Mouse (Mus musculus) adipocyte (in vitro differentiated cells): ENCODE data around the gene Lcp1.

ENCODE experiments used
- DNase-seq: peaks from one replicate; pipeline ENCODE4 v3.0.0-alpha.2; 2016; ENCODE audit warnings: low spot score

The Lcp1 gene

GRCm38 (mm10) chr14:75176425-75177045, 45.6 kb downstream of the Lcp1 start:
- no peak for DNase-seq

GRCm38 (mm10) chr14:75177400-75177799, 46.5 kb downstream of the Lcp1 start:
- DNase-seq = no peak

- no peak for DNase-seq
Measured at GRCm38 (mm10) chr14:75178384-75178793, 47.5 kb downstream of the Lcp1 start.

DNA sequence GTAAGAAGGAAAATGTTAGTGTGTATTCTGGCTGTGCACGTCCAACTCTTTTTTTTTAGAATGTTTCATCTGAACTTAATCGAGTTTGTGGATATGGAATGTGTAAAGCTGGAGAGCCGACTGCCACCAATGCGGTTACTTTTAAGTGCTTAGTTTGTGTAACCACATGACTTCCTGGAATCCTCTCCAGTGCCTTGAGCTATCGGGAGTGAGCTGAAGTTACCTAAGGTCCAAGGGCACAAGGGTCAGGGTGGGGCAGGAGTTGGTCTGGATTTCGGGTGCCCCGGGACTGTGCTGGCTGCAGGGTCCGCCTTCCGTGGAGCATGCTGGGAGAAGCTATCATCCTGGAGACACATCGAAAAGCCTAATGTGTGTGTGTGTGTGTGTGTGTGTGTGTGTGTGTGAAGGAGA, 47.9 kb downstream of the Lcp1 start:
- no peak for DNase-seq

DNA sequence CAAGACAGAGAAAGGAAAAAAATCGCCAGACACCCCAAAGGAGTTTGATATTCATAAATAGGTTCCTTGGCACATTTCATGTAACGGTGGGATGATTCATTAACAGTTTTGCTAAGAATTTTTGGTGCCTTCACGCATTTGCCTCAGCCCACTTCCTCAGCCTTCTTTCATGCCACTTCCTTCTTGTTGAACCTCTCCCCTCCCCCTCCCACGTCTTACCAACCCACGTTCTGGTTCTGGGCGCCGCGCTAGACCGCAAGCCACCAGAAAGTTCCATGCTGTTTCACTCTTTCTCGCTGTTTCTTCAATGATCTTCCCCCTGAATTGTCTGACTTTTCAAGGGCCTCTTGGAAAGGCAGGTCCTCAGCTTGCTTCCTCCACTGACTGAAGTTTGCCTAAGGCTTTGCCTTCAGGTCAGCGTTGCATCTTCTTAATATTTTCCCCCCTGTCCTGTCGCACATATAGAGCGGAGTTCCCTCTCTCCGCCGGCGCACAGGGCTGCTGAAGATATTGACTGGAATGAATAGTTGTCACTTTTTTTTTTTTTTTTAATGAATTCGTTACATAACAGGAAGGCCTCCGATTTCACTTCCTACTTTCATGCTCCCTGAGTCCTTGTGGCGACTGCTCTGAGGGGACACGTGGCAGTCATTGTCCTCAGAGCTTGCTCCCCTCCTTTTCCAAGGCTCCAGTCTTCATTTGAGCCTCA, 48.5 kb downstream of the Lcp1 start:
- no peak for DNase-seq

DNA sequence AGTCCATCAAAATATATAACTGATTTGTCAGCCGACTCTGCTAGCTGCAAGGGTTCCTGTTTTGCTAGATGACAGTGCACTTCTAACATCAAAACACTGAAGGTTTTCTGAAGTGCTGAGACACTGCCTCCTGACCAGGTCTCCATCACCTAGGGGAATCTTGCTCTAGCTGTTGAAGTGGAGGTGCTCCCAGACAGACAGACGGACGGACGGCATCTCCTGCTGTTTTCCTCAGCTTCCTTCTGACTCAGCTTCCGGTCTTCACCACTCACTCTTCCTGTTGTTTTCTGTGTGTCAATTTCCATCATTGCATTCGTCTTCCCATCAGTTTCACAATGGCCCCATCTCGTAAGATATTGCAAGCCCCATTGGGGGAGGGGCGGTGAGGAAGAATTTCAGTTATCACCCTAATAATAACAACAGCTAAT, 49.7 kb downstream of the Lcp1 start:
- no peak for DNase-seq

DNA sequence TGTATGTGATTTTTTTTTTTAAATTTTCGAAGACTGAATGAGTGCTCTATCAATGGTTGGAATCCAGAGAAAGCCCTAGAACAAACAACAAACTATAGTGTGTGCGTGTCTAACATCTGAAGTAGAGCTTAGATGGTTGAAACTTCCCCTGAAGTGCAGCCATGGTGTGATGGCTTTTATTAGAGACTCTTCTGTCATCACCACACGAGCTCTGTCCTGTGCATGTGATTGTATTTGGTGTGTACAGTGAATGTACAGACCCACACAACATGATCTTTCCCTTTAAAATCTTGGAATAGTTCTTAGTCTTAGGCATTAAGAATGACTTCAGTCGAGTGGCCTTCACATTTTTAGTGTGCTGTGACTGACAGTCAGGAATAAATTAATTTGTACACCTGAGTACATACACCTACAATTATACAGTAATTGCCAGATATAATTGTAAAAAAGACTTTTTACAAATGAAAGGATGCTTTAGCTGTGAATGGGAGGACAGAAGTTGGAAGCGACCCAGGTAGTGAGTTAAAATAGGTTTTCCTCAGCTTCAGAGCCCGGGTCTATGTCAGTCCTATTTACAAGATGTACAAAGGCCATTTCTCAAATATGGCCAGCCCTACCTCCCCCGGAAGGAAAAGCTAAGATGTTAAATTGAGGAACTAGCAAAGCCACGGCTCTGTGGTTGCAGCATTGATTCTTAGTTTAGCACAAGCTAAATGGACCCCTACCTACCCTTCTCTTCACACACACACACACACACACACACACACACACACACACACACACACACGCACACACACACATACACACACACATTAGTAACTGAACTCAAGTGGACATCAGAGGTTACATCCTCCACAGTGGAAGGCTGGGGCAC, 50.4 kb downstream of the Lcp1 start:
- no peak for DNase-seq

DNA sequence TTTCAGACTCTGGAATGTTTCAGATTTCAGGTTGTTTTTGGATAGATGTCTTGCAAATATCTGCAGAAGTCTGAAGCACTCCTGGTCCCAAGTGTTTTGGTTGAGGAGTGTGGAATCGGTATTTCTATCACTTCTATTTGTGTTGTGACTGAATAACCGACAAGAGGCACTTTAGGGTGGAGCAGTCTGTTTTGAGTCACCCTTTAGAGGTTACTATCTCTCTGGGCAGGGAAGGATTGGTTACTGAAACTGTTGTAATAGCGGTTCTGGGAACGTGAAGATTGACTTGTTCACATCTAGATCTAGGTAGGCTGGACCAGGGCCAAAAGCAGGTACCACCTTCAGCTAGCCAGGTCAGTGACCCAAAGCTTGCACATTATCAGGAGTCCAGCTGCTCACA, 51.5 kb downstream of the Lcp1 start:
- no peak for DNase-seq

GRCm38 (mm10) chr14:75182831-75183230, 51.9 kb downstream of the Lcp1 start:
- no peak for DNase-seq

DNA sequence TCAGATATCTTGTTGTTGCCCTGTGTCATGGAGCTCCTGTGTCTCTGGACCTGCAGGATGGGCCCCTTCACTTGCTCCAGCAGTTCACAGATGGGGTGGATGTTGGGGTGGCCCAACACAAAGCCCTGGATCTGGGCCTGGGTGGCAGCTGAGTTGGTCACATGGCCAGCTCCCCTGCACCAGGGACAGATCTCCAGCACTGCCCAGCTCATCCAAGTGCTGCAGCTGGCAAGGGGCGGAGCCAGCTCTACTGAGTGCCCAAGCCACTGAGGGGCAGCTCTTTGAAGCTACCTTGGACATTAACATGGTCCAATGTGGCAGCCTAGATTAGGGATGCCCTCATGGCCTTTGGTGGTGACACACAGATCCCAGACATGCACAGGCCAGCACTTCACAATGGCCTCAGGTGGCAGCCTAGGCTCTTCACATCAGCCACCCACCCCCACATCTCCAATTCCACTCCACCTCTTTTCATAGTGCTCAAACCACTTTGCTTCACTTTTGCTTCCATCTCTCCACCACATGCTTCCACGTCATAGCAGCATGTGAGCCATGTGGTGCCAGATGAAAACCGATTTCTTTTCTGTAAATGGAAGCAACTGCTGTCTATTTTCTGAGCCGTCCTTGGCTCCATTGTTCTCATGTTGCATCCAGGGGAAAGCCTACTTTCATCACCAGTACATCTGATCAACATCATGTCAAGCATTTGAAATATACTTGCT, 53.3 kb downstream of the Lcp1 start:
- DNase-seq = no peak

DNA sequence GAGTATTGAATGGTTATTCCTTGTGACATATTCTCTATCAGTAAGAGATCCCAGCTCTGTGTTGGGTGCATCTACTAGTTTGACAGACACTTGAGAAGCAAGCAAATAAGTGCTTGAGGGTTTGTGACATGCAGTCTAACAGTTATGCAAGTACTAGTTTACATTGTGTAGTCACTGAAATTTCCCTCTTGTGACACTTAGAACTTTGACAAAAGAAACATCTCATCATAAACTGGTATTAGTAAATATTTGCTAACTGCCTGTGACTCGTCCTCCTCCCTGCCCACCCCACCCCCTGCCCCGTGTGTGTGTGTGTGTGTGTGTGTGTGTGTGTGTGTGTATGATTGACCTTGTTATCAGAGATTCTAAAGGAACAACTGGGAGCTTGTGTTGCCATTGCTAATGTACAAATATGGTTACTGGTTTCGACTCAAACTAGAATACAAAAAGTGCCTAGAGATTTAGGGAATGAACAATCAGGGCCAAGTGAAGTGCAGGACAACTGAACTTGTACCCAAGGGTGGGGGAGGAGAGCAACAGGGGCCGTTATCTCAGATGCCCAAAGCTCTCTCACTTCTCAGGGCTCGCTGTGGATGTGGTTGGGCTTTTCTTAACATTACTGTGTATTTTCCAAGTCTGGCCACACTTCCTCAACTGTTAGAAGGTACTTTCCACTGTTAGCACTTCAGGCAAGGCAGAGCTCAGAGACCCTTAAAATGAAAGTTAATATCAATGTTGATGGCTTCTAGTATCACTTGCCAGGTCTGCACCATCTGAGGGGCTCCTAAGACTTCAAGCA, 55.1 kb downstream of the Lcp1 start:
- DNase-seq = no peak

GRCm38 (mm10) chr14:75186858-75187415, 56.0 kb downstream of the Lcp1 start:
- no peak for DNase-seq

- no peak for DNase-seq
Measured at GRCm38 (mm10) chr14:75188521-75188920, 57.6 kb downstream of the Lcp1 start.

DNA sequence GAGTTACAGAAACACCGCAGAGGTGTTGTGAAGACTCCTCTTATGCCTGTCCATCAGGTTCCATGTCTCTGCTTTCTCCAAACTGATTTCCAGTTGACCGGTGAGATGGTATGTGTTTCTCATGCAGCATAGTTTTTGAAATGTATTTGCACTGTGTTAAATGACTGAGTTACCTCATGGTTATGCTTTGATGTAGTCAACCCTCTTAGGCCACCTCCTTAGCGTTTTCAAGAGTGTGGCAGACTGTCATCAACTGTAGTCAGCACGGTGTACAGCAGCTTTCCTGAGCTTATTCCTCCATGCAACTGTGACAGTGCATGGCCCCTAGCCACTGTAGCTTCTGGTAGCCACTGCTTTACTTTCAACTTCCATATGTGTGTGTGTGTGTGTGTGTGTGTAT, 58.1 kb downstream of the Lcp1 start:
- no peak for DNase-seq

- no peak for DNase-seq
Measured at GRCm38 (mm10) chr14:75190683-75191082, 59.8 kb downstream of the Lcp1 start.

DNA sequence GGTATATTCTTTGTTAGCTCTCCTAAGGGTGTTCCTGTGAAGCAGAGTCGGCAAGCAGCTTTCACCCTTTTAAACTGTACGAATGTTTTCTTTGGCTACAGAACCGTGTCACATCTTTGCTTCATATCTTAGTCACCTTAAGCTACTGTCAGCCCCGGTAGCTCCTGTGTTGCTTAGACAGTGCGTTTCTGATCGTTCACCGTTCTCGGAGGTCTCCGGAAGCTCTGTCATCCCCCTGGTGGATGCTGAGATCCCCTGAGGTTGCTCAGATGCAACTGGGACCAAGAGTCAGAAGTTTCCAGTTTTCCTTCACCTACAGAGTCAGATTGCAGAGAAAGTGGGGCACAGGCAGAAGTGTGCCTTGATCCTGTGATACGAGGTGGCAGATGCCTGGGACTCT, 61.5 kb downstream of the Lcp1 start:
- DNase-seq = no peak

- no peak for DNase-seq
Measured at GRCm38 (mm10) chr14:75192858-75193257, 62.0 kb downstream of the Lcp1 start.

GRCm38 (mm10) chr14:75195530-75195929, 64.6 kb downstream of the Lcp1 start:
- DNase-seq = no peak

DNA sequence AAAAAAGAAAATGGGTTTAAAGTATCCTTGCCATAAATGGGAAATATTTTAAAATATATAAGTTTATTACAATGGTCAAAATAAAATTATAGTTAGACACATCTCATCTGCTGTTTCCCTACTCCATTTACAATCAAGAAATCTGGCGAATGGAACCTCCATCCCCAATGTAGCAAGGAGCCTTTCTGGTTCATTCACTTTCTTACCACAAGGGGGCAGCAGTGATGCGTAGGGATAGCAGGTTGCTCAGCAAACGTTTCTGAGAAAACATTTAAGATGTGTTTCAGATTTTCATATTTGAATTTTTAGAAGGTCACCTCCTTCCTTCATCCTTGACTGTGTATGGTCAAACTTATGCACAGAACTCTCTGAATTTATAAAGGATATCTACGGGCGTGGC, 66.1 kb downstream of the Lcp1 start:
- peak; percentile 83 for DNase-seq

DNA sequence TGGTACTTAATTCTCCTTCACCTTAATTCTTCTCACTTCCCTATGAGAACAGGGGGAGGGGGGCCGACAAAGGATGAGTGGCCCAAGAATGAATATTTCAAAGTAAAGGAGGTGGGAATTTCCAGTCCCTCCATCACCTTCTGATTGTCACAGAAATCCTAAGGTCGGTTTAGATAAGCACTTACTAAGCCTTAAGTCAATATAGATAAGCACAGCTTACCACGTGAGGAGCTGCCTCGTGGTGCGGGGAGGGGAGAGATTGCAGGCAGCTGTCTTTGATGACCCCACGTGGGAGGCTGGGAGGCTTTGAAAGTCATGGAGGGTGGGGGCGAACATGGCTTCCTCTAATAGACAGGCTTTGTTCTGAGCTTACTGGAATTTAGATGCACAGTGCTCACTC, 66.8 kb downstream of the Lcp1 start:
- DNase-seq = no peak
